Mouse (Mus musculus) CH12.LX (cell line): Measurements from ENCODE around the gene Nme3. TPM values are rescaled to one million over a fixed set of nuclear protein-coding genes. Genes with fewer than 3 reads are reported as not detected.

Source experiments
- DNase-seq: peaks from one replicate; pipeline ENCODE4 v3.0.0-alpha.2; 2013; ENCODE audit errors: extremely low read depth
- H3K27ac ChIP-seq: 2 replicates; pipeline ENCODE4 v1.5.1; 2012; ENCODE audit warnings: low read depth, mild to moderate bottlenecking, control low read depth, moderate library complexity; ENCODE audit not compliant: insufficient read depth
- H3K27me3 ChIP-seq: replicated peaks from 2 replicates; pipeline ENCODE3; 2012; ENCODE audit warnings: inconsistent platforms
- H3K36me3 ChIP-seq, 2 experiments: replicated peaks in 1 of 2; 2 replicates each; pipeline versions ENCODE3 to v1.6.1; 2012; ENCODE audit warnings: inconsistent platforms in 1 of 2, low read length in 1 of 2, mild to moderate bottlenecking in 1 of 2, mixed read lengths in 1 of 2, moderate library complexity in 1 of 2; ENCODE audit not compliant: control insufficient read depth in 1 of 2, insufficient read depth in 1 of 2
- H3K4me1 ChIP-seq, 2 experiments: 2 replicates each; pipeline ENCODE4 v1.6.1; 2012; ENCODE audit warnings: inconsistent platforms in 1 of 2, moderate library complexity in 1 of 2; ENCODE audit not compliant: insufficient read depth in 2 of 2, control insufficient read depth in 1 of 2
- H3K4me2 ChIP-seq: 2 replicates; pipeline ENCODE4 v1.6.1; 2012; ENCODE audit warnings: low read depth, mild to moderate bottlenecking, control low read depth; ENCODE audit not compliant: poor library complexity, insufficient read depth, severe bottlenecking
- H3K4me3 ChIP-seq, 3 experiments: fragments of 150-350 bp in 1 of 3; sonication (generic) in 1 of 3; replicated peaks in 1 of 3; 2 replicates each; pipeline versions ENCODE3 to v1.5.1; 2011 to 2012; ENCODE audit warnings: low read depth in 2 of 3, low read length in 2 of 3, mild to moderate bottlenecking in 2 of 3, moderate library complexity in 2 of 3, control low read depth in 1 of 3, improper control_type of control experiment in 1 of 3, inconsistent platforms in 1 of 3, mixed read lengths in 1 of 3; ENCODE audit not compliant: poor library complexity in 1 of 3
- H3K79me2 ChIP-seq: replicated peaks from 2 replicates; pipeline ENCODE4 v1.6.1; 2012; ENCODE audit warnings: mild to moderate bottlenecking, moderate library complexity; ENCODE audit not compliant: control insufficient read depth, poor library complexity, insufficient read depth, severe bottlenecking; ENCODE audit errors: extremely low read depth
- H3K9ac ChIP-seq: 2 replicates; pipeline ENCODE4 v1.6.1; 2012; ENCODE audit warnings: low read depth, mild to moderate bottlenecking, control low read depth, moderate library complexity; ENCODE audit not compliant: insufficient read depth
- H3K9me3 ChIP-seq: replicated peaks from 2 replicates; pipeline ENCODE3; 2012; ENCODE audit warnings: low read length, inconsistent platforms, mixed read lengths
- BHLHE40 ChIP-seq: IDR thresholded peaks from 2 replicates; pipeline ENCODE4 v1.6.1; 2011; ENCODE audit warnings: mild to moderate bottlenecking, low read depth, low read length, improper control_type of control experiment
- CHD2 ChIP-seq: IDR thresholded peaks from 2 replicates; pipeline ENCODE4 v1.6.1; 2011; ENCODE audit warnings: low read length, improper control_type of control experiment
- CTCF ChIP-seq, 2 experiments: IDR thresholded peaks in 1 of 2; conservative IDR thresholded peaks in 1 of 2; 2 replicates each; pipeline ENCODE4 v1.5.1; 2011 to 2012; ENCODE audit warnings: low read depth in 2 of 2, low read length in 2 of 2, improper control_type of control experiment in 1 of 2, inconsistent platforms in 1 of 2, mild to moderate bottlenecking in 1 of 2, moderate library complexity in 1 of 2
- ELF1 ChIP-seq: IDR thresholded peaks from 2 replicates; pipeline ENCODE4 v1.6.1; 2014; ENCODE audit warnings: low read depth, mild to moderate bottlenecking, inconsistent platforms, low read length, improper control_type of control experiment
- EP300 ChIP-seq: IDR thresholded peaks from 2 replicates; pipeline ENCODE4 v1.6.1; 2011; ENCODE audit warnings: low read length, improper control_type of control experiment
- ETS1 ChIP-seq: conservative IDR thresholded peaks from 2 replicates; pipeline ENCODE4 v1.6.1; 2012; ENCODE audit warnings: low read depth, mild to moderate bottlenecking, inconsistent platforms, low read length, improper control_type of control experiment, moderate library complexity
- GABPA ChIP-seq: IDR thresholded peaks from 2 replicates; pipeline ENCODE4 v1.6.1; 2012; ENCODE audit warnings: low read depth, low read length, improper control_type of control experiment, inconsistent platforms; ENCODE audit not compliant: insufficient replicate concordance
- HCFC1 ChIP-seq: IDR thresholded peaks from 2 replicates; pipeline ENCODE4 v1.6.1; 2012; ENCODE audit warnings: low read depth, mild to moderate bottlenecking, inconsistent platforms, low read length, improper control_type of control experiment
- IRF4 ChIP-seq: IDR thresholded peaks from 2 replicates; pipeline ENCODE4 v1.6.1; 2014; ENCODE audit warnings: low read depth, mild to moderate bottlenecking, inconsistent platforms, low read length, improper control_type of control experiment
- JUN ChIP-seq: IDR thresholded peaks from 2 replicates; pipeline ENCODE4 v1.6.1; 2011; ENCODE audit warnings: low read depth, mild to moderate bottlenecking, low read length, improper control_type of control experiment, moderate library complexity; ENCODE audit not compliant: insufficient read depth
- JUND ChIP-seq: conservative IDR thresholded peaks from 2 replicates; pipeline ENCODE4 v1.6.1; 2011; ENCODE audit warnings: low read depth, low read length, improper control_type of control experiment
- KAT2A ChIP-seq: IDR thresholded peaks from 2 replicates; pipeline ENCODE4 v1.6.1; 2012; ENCODE audit warnings: low read length, improper control_type of control experiment, inconsistent platforms; ENCODE audit not compliant: insufficient replicate concordance
- MAFK ChIP-seq: IDR thresholded peaks from 2 replicates; pipeline ENCODE4 v1.6.1; 2011; ENCODE audit warnings: low read length, improper control_type of control experiment; ENCODE audit not compliant: insufficient replicate concordance
- MAZ ChIP-seq: IDR thresholded peaks from 2 replicates; pipeline ENCODE4 v1.6.1; 2012; ENCODE audit warnings: low read depth, mild to moderate bottlenecking, inconsistent platforms, low read length, improper control_type of control experiment, moderate library complexity
- MEF2A ChIP-seq: IDR thresholded peaks from 2 replicates; pipeline ENCODE4 v1.6.1; 2014; ENCODE audit warnings: low read depth, mild to moderate bottlenecking, inconsistent platforms, low read length, improper control_type of control experiment, borderline replicate concordance
- MYC ChIP-seq: IDR thresholded peaks from 2 replicates; pipeline ENCODE4 v1.6.1; 2011; ENCODE audit warnings: low read depth, mild to moderate bottlenecking, improper control_type of control experiment, low read length
- PAX5 ChIP-seq: IDR thresholded peaks from 2 replicates; pipeline ENCODE4 v1.6.1; 2012; ENCODE audit warnings: low read length, inconsistent platforms, mixed read lengths
- POLR2AphosphoS2 ChIP-seq: IDR thresholded peaks from 2 replicates; pipeline ENCODE4 v1.6.1; 2011; ENCODE audit warnings: low read depth, low read length, improper control_type of control experiment
- RAD21 ChIP-seq: IDR thresholded peaks from 2 replicates; pipeline ENCODE4 v1.6.1; 2011; ENCODE audit warnings: low read depth, mild to moderate bottlenecking, low read length, improper control_type of control experiment, moderate library complexity
- RCOR1 ChIP-seq: conservative IDR thresholded peaks from 2 replicates; pipeline ENCODE4 v1.6.1; 2012; ENCODE audit warnings: low read depth, mild to moderate bottlenecking, inconsistent platforms, low read length, improper control_type of control experiment
- SMC3 ChIP-seq: IDR thresholded peaks from 2 replicates; pipeline ENCODE4 v1.6.1; 2011; ENCODE audit warnings: low read depth, low read length, improper control_type of control experiment
- TBP ChIP-seq: conservative IDR thresholded peaks from 2 replicates; pipeline ENCODE4 v1.6.1; 2011; ENCODE audit warnings: low read depth, low read length, improper control_type of control experiment
- TCF12 ChIP-seq: IDR thresholded peaks from 2 replicates; pipeline ENCODE4 v1.6.1; 2014; ENCODE audit warnings: low read depth, mild to moderate bottlenecking, inconsistent platforms, low read length, improper control_type of control experiment
- UBTF ChIP-seq: IDR thresholded peaks from 2 replicates; pipeline ENCODE4 v1.6.1; 2012; ENCODE audit warnings: low read depth, mild to moderate bottlenecking, inconsistent platforms, low read length, improper control_type of control experiment, moderate library complexity
- USF1 ChIP-seq: IDR thresholded peaks from 2 replicates; pipeline ENCODE4 v1.6.1; 2014; ENCODE audit warnings: low read depth, mild to moderate bottlenecking, inconsistent platforms, low read length, improper control_type of control experiment
- ZKSCAN1 ChIP-seq: IDR thresholded peaks from 2 replicates; pipeline ENCODE4 v1.6.1; 2012; ENCODE audit warnings: low read depth, inconsistent platforms, low read length, improper control_type of control experiment, borderline replicate concordance
- ZMIZ1 ChIP-seq: IDR thresholded peaks from 2 replicates; pipeline ENCODE4 v1.6.1; 2012; ENCODE audit warnings: low read depth, mild to moderate bottlenecking, inconsistent platforms, low read length, improper control_type of control experiment
- ZNF384 ChIP-seq: IDR thresholded peaks from 2 replicates; pipeline ENCODE4 v1.6.1; 2012; ENCODE audit warnings: low read depth, low read length, improper control_type of control experiment, inconsistent platforms
- dilution Hi-C: fragments of 300-500 bp; cut with MboI; formaldehyde crosslinking; loops from 2 replicates; pipeline ENCODE4 v1.14.3; 2020; ENCODE audit warnings: low sequenced_read_pairs; ENCODE audit not compliant: extremely low pct_unique_long_range_greater_than_20kb, extremely low pct_ligation_motif_present
- in situ Hi-C: fragments of 300-500 bp; cut with MboI; formaldehyde crosslinking; loops from 3 replicates; pipeline ENCODE4 v1.14.3; 2019; ENCODE audit warnings: low sequenced_read_pairs, low pct_ligation_motif_present, low pct_unique_long_range_greater_than_20kb, mixed read lengths
- polyA plus RNA-seq: library from polyadenylated mRNA; unstranded; fragments of >175 nt; gene quantifications from 2 replicates; pipeline ENCODE4 v1.2.1, GENCODE M21; 2012; ENCODE audit warnings: low read depth; ENCODE audit not compliant: insufficient read length
- total RNA-seq, 2 experiments: library from RNA; depleted of rRNA; stranded (reverse); fragments of 300-350 nt in 1 of 2; fragments of >200 nt in 1 of 2; gene quantifications; 2 replicates each; pipeline ENCODE4 v1.2.3; 2012 to 2014

Gene Nme3
- total and polyA plus RNA-seq, 3 experiments: 11.4 to 16.7 (median 13.8) TPM

GRCm38 (mm10) chr17:24851381-24852125, 44.7 kb upstream of the Nme3 start:
- Histone ChIP-seq H3K79me2 (no peaks in the 10 kb centered on the region; the same call in 1 of the 2 replicates), H3K36me3 (peaks cover 12 to 21% of the 10 kb centered on the region in 2 experiments), H3K27ac (no peak overlapping the region), H3K4me2 (peak overlapping the region; percentile 59), H3K4me1 (peaks cover 14 to 37% of the 10 kb centered on the region in 2 experiments), H3K27me3 (peaks cover 10% of the 10 kb centered on the region), H3K4me3 (peak overlapping the region in 2 of 3 experiments; percentile 64 to 74), H3K9me3 (no peaks in the 10 kb centered on the region), H3K9ac (peak overlapping the region; percentile 60; the same call in 1 of the 2 replicates)
- dilution Hi-C loops: no loop called here
- TF ChIP-seq HCFC1 (no peak), JUN (no peak), MEF2A (no peak), PAX5 (no peak), KAT2A (no peak), RCOR1 (no peak), CTCF (conservative IDR thresholded peaks at IDR 0.05 in 1 of 2, IDR thresholded peaks at IDR 0.05 in 1 of 2; ENCODE audit: low read depth in 2 of 2, low read length in 2 of 2) (no peak), MYC (no peak), RAD21 (no peak), MAZ (no peak), JUND (no peak), MAFK (no peak), UBTF (no peak), USF1 (no peak), ZNF384 (no peak), ZMIZ1 (no peak), SMC3 (no peak), IRF4 (no peak), POLR2AphosphoS2 (no peak)
- no peak for DNase-seq
- in situ Hi-C loops: loop anchor here (5.0 kb wide), 1 partner anchor 36 kb away; the partner anchor contains the start of genes Nubp2 and Spsb3

DNA sequence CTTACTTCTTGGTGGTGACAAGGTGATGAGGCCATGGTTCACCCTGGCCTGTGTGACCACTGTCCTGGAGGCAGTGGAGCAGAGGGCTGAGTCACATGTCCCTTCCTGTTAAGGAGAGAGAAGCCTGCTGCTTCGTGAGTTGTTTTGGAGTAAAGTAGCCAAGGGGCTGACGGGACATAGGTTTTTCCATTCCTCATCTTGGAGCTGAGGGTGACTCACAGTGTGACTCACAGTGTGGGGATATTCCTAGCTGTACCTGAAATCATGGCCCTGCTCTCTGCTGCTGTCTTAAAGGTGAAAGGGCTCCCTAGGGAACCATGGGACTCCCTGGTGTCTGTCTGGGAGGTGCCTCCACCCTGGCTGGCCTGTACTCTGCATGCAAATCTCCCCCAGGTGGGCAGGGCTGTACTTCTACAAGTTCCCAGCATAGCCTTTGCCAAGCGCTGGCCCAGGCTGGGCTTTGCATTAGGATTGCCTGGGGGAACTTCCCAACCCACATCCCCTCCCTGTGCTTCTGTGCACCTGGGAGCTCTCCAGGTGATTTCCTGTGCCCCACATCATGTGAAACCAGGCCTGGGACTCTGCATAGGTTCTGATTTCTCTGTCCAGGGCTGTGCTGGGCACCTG, 40.3 kb upstream of the Nme3 start:
- DNase-seq: peak; percentile 69

More for the DNA sequence above, 40.3 kb upstream of the Nme3 start:
- no peak overlapping the region for H3K4me3 ChIP-seq
- TF ChIP-seq BHLHE40 (peak; percentile 8; the same call in 1 of the 2 replicates), ZKSCAN1 (no peak), GABPA (no peak), MYC (0 out of 2 replicates have a peak, but pooled peaks have one; percentile 9), TCF12 (no peak), TBP (no peak), EP300 (peak; percentile 31; the same call in 1 of the 2 replicates), UBTF (no peak), SMC3 (no peak), RAD21 (no peak), ETS1 (peak; percentile 81), IRF4 (peak; percentile 61), USF1 (0 out of 2 replicates have a peak, but pooled peaks have one; percentile 4), CTCF (conservative IDR thresholded peaks at IDR 0.05 in 1 of 2, IDR thresholded peaks at IDR 0.05 in 1 of 2; ENCODE audit: low read depth in 2 of 2, low read length in 2 of 2) (no peak), ELF1 (no peak), RCOR1 (no peak), MEF2A (peak; percentile 18; the same call in 1 of the 2 replicates), CHD2 (no peak), PAX5 (no peak)
- H3K4me2 ChIP-seq: no peak overlapping the region; the same call in 1 of the 2 replicates
- no peaks in the 10 kb centered on the region for H3K9me3 ChIP-seq
- peaks cover 27 to 47% of the 10 kb centered on the region in 2 experiments for H3K36me3 ChIP-seq
- H3K27me3 ChIP-seq: peaks cover 7% of the 10 kb centered on the region
- in situ Hi-C loops (no loop called here), dilution Hi-C loops (no loop called here)
- no peaks in the 10 kb centered on the region; the same call in 1 of the 2 replicates for H3K79me2 ChIP-seq
- peaks cover 16 to 56% of the 10 kb centered on the region in 2 experiments for H3K4me1 ChIP-seq
- peak overlapping the region; percentile 12 for H3K27ac ChIP-seq
- no peak overlapping the region for H3K9ac ChIP-seq
